Mouse (Mus musculus): ENCODE results near the gene Nmnat1. TPM values are rescaled to one million over a fixed set of nuclear protein-coding genes. Genes with fewer than 3 reads are reported as not detected.

The Nmnat1 gene
- 4.1 and 4.5 TPM in 2 replicates for polyA plus RNA-seq (2012; rRNA removed)

DNA sequence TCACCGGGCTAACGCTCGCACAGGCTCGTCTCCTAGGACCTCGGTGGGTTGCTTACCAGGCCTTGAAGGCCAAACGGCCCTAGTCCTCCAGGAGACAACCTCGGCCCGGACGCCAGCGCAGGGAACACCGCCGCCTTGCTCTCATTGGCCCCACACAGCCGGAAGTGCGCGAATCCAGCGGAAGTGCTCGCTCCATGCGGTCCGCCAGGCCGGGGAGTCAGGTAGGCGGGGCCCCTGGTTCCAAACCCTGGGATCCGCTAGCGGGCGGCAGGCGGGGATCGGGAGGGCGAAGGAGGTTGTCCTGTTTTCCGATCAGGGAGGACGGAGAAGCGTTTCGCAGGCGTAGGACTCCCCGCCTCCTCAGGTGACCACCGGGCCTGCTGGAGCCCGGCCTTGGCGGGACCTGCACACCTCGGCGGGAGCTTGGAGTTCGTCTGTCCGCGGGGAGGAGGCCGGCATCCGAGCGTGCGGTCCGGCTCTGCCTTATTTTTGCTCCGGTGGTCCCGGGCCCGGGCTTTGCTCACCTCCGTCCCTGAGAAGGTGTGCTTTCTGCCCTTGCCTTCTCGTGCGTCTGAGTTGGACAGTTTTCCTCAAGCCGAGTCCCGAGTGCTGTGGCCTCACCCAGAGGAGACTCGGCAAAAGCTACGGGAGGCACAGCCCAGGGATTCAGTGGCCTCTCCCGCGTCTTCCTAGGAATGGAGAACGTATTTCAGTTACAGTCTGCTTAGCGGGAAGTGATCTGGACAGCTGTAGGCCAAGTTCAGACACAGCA lies at the start of gene Nmnat1, which contains the start of gene Lzic:
TSS of gene Nmnat1 (minus strand) at position 150 of the 772 bp plus-strand sequence.
TSS of gene Lzic (plus strand) at position 177 of the 772 bp plus-strand sequence.
- WGBS: under 1% methylated on average over 60 of the region's 60 CpGs
- peak within 1 kb of the TSS; percentile 82 for H3K4me3 ChIP-seq (replicated peaks; ENCODE audit: extremely low read depth, low read depth, low read length)
- TF ChIP-seq POLR2A (IDR thresholded peaks at IDR 0.05; ENCODE audit: borderline replicate concordance, extremely low read depth, low read depth, low read length): peak; percentile 60; the same call in 1 of the 2 replicates
- TF ChIP-seq CTCF (IDR thresholded peaks at IDR 0.05; ENCODE audit: insufficient read depth, low read length): no peak
- DNase-seq: peak; percentile 91
- no peaks in the 10 kb centered on the region for H3K4me1 ChIP-seq (ENCODE audit: control insufficient read depth, insufficient read depth, low read length)

DNA sequence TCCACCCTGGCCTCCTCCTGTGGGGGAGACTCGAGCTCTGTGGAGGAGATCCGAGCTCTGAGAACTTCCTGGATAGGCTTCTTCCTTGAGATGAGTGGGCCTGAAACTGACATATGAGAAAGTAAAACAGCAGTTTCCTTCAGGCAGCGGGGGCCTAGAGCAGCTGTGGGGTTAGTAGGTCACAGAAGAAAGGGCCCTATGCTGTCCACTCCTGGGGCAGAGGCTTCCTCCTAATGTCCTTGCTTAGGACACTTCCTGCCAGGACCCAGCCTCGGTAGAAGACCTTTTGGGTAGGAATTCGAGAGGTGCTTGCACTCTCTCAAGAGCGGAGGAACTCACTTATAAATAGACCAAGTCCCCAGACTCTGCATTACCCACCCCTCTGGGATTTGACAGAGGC lies 44.7 kb upstream of the Nmnat1 start:
- Histone ChIP-seq H3K4me3 (replicated peaks; ENCODE audit: extremely low read depth, low read depth, low read length) (no peak overlapping the region), H3K4me1 (ENCODE audit: control insufficient read depth, insufficient read depth, low read length) (0 out of 2 replicates have a peak, but pooled peaks cover 4% of the 10 kb centered on the region)
- TF ChIP-seq POLR2A (IDR thresholded peaks at IDR 0.05; ENCODE audit: borderline replicate concordance, extremely low read depth, low read depth, low read length): no peak
- no peak for TF ChIP-seq CTCF (IDR thresholded peaks at IDR 0.05; ENCODE audit: insufficient read depth, low read length)
- DNase-seq: no peak
- WGBS: 51% methylated on average over 6 of the region's 6 CpGs

DNA sequence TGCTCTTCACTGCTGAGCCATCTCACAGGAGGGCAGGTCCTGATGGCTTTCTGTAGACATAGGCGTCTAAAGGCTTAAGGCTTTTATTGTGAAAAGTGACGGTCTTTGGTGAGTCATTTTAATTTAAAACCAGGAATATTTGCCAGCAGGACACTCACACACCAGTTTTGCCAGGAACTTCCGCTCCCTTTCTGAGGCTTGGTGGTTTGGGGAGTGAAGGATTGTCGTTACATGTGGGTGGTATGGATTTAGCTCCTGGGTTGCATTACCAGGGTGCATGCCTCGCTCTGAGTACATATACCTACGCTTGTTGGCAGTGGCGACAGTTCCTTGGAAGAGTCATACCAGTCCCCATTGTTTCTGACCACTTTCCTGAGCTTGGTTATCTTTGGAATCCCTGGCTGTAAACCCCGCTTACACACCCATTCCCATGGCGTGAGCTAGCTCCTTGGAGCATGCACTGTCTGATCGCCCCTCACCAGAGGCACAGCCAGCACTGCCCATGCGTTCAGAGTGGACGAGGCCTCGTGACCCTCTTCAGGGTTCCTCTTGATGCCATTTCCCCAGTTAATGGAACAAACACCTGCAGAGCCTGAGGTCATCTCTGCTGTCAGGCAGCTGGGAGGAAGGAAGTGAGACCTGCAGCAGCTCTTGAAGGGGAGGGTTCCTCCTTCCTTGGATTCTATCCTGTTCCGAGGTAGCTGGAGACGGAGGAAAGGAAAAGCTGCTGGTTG lies 42.8 kb upstream of the Nmnat1 start:
- WGBS: 49% methylated on average over 15 of the region's 15 CpGs

DNA sequence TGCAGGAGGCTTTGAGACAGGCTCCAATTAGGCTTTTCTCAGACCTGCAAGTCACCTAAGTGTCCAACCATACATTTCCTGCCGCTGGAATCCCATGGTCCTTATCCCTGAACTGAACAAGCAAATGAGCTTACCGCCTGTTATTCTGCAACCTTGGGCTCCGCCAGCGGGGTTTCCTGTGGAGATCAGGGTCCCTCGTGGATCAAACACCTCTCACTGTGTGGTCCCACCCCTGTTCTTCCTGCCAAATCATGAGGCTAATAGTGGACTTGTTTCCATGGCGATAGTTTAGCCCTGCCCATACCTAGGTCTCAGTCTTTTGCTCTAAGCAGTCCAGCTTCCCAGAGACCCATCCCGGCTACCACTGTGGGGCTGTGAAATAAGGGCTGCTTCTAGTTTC lies 41.3 kb upstream of the Nmnat1 start:
- Histone ChIP-seq H3K4me3 (replicated peaks; ENCODE audit: extremely low read depth, low read depth, low read length) (no peak overlapping the region), H3K4me1 (ENCODE audit: control insufficient read depth, insufficient read depth, low read length) (0 out of 2 replicates have a peak, but pooled peaks cover 4% of the 10 kb centered on the region)
- WGBS: 37% methylated on average over 7 of the region's 7 CpGs
- TF ChIP-seq POLR2A (IDR thresholded peaks at IDR 0.05; ENCODE audit: borderline replicate concordance, extremely low read depth, low read depth, low read length): no peak
- no peak for TF ChIP-seq CTCF (IDR thresholded peaks at IDR 0.05; ENCODE audit: insufficient read depth, low read length)
- DNase-seq: no peak

More for the DNA sequence above, 42.8 kb upstream of the Nmnat1 start:
- Histone ChIP-seq H3K4me3 (replicated peaks; ENCODE audit: extremely low read depth, low read depth, low read length) (no peak overlapping the region), H3K4me1 (ENCODE audit: control insufficient read depth, insufficient read depth, low read length) (0 out of 2 replicates have a peak, but pooled peaks cover 4% of the 10 kb centered on the region)
- TF ChIP-seq CTCF (IDR thresholded peaks at IDR 0.05; ENCODE audit: insufficient read depth, low read length) (no peak), POLR2A (IDR thresholded peaks at IDR 0.05; ENCODE audit: borderline replicate concordance, extremely low read depth, low read depth, low read length) (no peak)
- DNase-seq: no peak

DNA sequence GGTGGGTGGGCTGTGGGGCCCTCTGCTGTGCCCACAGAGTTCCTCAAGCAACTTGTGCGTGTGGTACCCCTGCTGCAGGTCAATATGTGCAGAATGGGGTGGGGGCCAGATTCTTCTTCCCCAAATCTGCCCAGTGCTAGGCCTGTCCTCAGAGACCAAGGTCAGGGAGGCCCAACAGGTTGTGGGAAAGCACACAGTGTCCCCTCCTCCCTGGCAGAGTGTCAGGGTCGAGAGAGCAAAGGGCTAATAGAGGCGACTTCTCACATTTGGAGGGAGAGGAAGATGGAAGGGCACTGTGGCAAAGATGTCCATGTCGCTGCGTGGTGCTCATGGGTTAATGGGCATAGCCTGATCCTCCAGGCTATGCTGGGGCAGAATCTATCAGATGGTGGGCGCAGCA lies 40.8 kb upstream of the Nmnat1 start:
- no peak overlapping the region for H3K4me3 ChIP-seq (replicated peaks; ENCODE audit: extremely low read depth, low read depth, low read length)
- 0 out of 2 replicates have a peak, but pooled peaks cover 4% of the 10 kb centered on the region for H3K4me1 ChIP-seq (ENCODE audit: control insufficient read depth, insufficient read depth, low read length)
- WGBS: 84% methylated on average over 6 of the region's 6 CpGs
- TF ChIP-seq CTCF (IDR thresholded peaks at IDR 0.05; ENCODE audit: insufficient read depth, low read length) (no peak), POLR2A (IDR thresholded peaks at IDR 0.05; ENCODE audit: borderline replicate concordance, extremely low read depth, low read depth, low read length) (no peak)
- DNase-seq: no peak

- 0 out of 2 replicates have a peak, but pooled peaks cover 4% of the 10 kb centered on the region for H3K4me1 ChIP-seq (ENCODE audit: control insufficient read depth, insufficient read depth, low read length)
Observed at GRCm38 (mm10) chr4:149525170-149525569, 40.2 kb upstream of the Nmnat1 start.

DNA sequence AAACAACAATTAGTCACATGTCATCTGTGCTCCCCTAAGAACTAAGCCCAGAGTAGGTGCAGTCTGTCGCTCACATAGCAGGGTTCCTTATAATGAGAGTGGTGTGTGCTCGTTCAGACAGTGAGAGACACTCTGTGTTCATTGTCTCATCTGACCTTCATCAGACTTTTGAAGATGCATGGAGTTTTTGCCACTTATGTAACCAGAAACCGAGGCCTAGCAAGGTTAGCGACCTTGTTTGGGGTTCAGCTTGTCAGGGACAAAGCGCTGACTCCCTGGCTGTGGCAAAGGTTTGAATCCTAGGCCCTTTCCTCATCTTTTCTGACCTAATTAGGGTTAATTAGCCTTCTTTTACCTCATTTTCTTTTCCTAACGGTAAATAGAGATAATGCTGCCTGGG lies 39.0 kb upstream of the Nmnat1 start:
- WGBS: 94% methylated on average over 6 of the region's 6 CpGs
- H3K4me3 ChIP-seq (replicated peaks; ENCODE audit: extremely low read depth, low read depth, low read length): no peak overlapping the region
- TF ChIP-seq CTCF (IDR thresholded peaks at IDR 0.05; ENCODE audit: insufficient read depth, low read length) (no peak), POLR2A (IDR thresholded peaks at IDR 0.05; ENCODE audit: borderline replicate concordance, extremely low read depth, low read depth, low read length) (no peak)

More at GRCm38 (mm10) chr4:149525170-149525569, 40.2 kb upstream of the Nmnat1 start:
- TF ChIP-seq POLR2A (IDR thresholded peaks at IDR 0.05; ENCODE audit: borderline replicate concordance, extremely low read depth, low read depth, low read length): no peak
- no peak for TF ChIP-seq CTCF (IDR thresholded peaks at IDR 0.05; ENCODE audit: insufficient read depth, low read length)
- WGBS: 84% methylated on average over 4 of the region's 4 CpGs
- DNase-seq: no peak
- no peak overlapping the region for H3K4me3 ChIP-seq (replicated peaks; ENCODE audit: extremely low read depth, low read depth, low read length)

GRCm38 (mm10) chr4:149521258-149521657 lies 36.3 kb upstream of the Nmnat1 start:
- no peak for DNase-seq
- Histone ChIP-seq H3K4me1 (ENCODE audit: control insufficient read depth, insufficient read depth, low read length) (peaks cover 5% of the 10 kb centered on the region), H3K4me3 (replicated peaks; ENCODE audit: extremely low read depth, low read depth, low read length) (no peak overlapping the region)
- WGBS: 73% methylated on average over 10 of the region's 10 CpGs
- TF ChIP-seq CTCF (IDR thresholded peaks at IDR 0.05; ENCODE audit: insufficient read depth, low read length): no peak
- no peak for TF ChIP-seq POLR2A (IDR thresholded peaks at IDR 0.05; ENCODE audit: borderline replicate concordance, extremely low read depth, low read depth, low read length)

More for the DNA sequence above, 39.0 kb upstream of the Nmnat1 start:
- H3K4me1 ChIP-seq (ENCODE audit: control insufficient read depth, insufficient read depth, low read length): 0 out of 2 replicates have a peak, but pooled peaks cover 4% of the 10 kb centered on the region
- DNase-seq: no peak
